Mouse (Mus musculus) layer of hippocampus, postnatal 10 days (tissue): ENCODE measurements around the gene Ppp3ca. TPM values are rescaled to one million over a fixed set of nuclear protein-coding genes. Genes with fewer than 3 reads are reported as not detected.

Experiments used
- DNase-seq, 2 experiments: peaks; one replicate each; pipeline ENCODE4 v3.0.0; 2021; ENCODE audit warnings: low spot score in 2 of 2
- total RNA-seq, 2 experiments: library from RNA; stranded (reverse); gene quantifications; 2 replicates each; pipeline ENCODE4 v1.2.3; 2021

Gene Ppp3ca
- total RNA-seq, 2 experiments from 2014 or later: 787 to 796 TPM

DNA sequence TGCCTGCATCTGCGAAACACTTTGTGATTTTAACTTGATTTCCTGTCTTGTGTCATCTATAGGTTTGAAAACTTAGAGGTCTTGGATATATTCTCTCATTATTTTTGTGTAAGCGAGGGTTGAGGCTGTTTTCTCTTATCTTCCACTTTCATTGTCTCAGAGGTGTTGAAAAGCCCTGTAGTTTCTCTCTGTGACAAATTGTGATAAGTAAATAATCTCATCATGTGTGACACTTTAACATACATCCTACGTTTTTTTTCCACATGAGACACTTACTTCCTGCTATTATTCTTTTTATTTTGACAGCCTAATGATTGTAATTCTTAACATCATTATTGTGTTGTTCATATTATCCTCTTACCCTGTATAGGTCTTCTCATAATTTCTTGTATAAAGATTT lies 140.3 kb downstream of the Ppp3ca start:
- no peak for DNase-seq

- no peak for DNase-seq
Observed at GRCm38 (mm10) chr3:136812162-136812561, 142.2 kb downstream of the Ppp3ca start.

GRCm38 (mm10) chr3:136812791-136813190 lies 142.9 kb downstream of the Ppp3ca start:
- DNase-seq: no peak

DNA sequence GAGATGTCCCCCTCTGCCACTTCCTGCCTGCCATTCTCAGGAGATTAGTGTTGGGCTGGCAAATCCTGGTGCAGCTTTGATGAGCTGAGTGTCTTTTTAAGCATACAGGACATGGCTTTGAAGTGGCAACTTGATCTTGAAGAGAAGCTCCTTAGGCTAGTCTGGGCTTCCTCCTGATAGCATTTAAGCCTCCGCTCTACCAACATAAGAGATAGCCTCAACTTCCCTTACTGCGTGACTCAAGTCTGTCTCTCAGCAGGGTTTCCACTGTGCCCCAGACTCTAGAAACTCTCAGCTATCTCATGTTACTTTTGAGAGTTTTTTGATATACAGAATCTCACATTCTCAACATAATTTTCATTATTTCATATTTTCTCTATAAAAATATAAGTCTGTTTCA lies 144.0 kb downstream of the Ppp3ca start:
- DNase-seq: no peak

DNA sequence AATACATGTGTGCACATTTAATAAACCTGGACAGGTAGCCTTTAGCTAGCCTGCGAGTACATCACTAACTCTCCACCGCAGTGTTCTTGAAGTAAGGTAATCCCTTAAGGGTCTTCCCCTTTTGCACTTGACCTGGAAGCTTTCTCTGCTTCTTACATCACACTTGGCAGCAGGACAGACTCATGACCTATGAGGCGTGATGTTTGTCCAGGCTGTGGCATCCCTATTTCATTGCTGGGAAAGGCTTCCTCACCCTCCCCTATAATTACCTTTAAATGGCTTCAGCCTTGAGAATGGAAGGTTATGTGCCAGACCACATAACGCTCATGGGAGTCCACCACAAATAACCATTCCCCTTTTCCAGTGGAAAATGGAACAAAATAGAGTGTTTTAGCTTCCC lies 145.0 kb downstream of the Ppp3ca start:
- no peak for DNase-seq

GRCm38 (mm10) chr3:136816319-136816718 lies 146.4 kb downstream of the Ppp3ca start:
- DNase-seq: no peak

DNA sequence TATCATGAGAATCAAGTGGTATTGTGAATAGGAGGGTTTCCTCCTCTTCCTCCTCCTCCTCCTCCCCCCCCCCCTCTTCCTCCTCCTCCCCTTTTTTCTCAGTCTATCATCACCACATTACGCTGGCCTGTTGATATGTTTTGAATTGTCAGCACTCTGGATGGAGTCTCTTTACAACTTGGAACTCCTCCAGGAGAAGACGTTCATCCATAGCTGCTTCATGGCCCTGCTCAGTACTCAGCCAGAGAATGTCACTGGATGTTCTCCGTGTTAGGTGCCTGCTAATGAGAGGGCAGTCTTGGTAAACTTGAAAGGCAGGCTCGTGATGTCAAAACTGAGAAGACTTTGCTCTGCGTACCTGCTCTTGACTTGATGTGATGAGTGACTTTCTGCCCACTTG lies 149.1 kb downstream of the Ppp3ca start:
- DNase-seq: no peak

- no peak for DNase-seq
Observed at GRCm38 (mm10) chr3:136821039-136821438, 151.1 kb downstream of the Ppp3ca start.

DNA sequence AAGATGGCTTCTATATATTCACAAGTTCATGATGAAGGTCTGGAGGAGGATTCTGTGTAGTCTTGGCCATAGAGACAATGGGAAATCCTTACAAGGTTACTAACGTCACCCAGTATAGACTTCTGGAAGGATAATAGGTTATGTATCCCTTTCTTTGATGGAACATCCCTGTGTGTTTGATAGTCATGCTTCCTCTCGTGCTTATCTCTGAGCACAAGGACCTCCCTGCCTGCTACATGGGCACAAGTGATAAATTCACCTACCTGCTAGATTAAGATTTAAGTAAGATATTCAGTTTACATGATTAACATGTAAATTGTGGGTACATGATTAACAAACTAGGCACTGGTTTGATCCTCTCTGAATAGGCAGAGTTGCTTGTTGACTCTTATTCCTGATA lies 152.1 kb downstream of the Ppp3ca start:
- DNase-seq: no peak

DNA sequence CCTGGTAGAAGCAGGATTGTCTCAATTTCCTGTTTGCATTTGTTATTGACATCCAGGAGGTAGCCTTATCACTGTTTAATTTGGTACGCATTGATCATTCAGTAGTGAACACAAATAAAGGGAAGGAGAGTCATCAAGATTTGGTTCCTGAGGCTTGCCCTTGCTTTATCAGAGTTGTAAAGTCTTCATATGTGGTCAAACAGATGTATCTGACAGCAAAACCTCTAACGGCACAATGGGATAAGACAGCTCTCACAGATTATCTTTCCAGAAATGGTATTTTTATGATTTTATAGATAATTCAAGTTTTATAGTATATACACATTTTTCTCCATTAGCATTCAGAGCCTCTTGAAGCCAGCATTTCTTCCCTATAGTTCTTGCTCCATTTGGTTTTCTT lies 152.5 kb downstream of the Ppp3ca start:
- DNase-seq: no peak

GRCm38 (mm10) chr3:136828451-136828850 lies 158.5 kb downstream of the Ppp3ca start:
- no peak for DNase-seq

DNA sequence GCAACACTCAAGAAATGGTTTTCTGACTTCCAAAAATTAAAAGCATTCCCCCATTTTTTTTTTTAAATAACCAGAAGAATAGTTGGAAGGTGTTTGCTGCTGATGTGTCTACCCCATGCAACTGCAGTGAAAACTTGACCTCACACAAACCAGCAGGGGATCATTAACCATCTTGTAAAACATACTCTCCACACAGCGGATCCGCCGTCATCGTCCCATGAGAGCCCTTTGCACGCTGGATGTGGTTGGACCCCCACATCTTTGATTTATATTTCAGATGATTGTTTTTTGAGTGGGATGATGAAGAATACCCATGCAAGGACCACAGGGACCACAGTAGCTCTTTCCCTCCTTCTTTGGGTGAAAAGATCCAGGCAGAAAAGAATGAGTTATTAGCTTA lies 159.2 kb downstream of the Ppp3ca start:
- DNase-seq: no peak

DNA sequence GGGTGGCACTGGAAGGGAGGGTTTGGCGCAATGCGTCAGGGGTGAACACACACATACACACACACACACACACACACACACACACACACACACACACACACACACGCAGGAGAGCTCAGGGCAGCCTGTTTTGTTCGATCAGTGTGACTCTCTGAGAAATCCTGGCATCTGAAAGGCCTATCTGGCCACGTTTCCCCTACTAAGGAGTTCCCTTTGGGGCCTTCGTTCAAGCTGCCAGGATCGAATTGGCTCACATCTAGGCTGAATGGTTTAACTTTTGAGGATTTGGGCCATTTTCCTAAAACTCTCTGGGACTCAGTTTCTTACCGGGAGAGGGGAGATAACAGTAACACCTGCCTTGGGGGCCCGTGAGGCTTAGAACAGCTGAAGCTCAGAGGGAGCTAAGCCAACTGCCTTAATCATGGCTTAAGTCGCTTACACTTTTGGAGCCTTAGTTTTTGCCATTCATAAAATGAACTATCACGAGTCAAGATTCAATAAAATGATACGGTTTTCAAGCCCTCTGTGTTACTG lies 160.8 kb downstream of the Ppp3ca start:
- DNase-seq: peak in 1 of 2 experiments; percentile 44

- no peak for DNase-seq
Observed at GRCm38 (mm10) chr3:136833003-136833745, 163.2 kb downstream of the Ppp3ca start.

GRCm38 (mm10) chr3:136833893-136834292 lies 164.0 kb downstream of the Ppp3ca start:
- DNase-seq: no peak

GRCm38 (mm10) chr3:136835851-136836250 lies 165.9 kb downstream of the Ppp3ca start:
- DNase-seq: no peak

DNA sequence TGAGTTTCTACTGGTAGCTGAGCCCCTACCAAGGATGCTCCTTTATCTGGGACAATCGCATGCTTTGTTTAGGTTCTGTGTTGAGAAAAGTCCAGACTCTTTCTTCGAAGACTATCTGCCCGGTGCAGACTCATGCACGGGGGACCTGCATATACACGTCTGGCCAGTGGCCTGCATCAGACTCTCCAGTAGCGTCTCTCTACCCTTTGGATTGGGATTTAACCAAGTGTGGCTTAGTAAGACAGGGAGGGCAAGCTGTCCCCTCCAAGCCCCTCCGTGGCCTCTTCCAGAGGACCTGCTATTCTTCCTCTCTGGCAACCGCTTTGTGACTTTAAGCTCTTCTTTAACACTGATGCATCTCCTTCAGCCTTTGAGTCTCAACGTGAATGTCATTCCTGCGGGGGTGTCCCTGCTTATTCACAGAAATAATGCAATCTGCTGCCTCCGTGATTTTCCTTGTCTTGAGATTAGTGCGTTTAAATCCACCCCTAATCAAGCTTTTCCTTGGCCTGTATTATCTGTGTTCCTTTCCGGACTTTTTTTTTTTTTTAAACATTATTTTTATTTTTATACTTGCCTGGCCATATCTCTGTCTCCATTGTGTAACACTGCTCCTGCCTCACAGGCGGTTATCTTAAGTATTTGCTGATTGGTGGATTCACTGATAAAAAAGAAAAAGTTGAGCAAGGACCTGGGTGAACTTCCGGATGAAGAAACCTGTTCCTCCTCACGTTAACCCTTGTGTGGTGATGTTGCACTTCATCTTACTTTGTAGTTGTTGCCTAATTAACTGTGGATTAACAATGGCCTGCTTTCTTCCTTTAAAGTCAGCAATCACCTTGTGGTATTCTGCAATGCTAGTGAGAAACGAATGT lies 166.6 kb downstream of the Ppp3ca start:
- DNase-seq: no peak

DNA sequence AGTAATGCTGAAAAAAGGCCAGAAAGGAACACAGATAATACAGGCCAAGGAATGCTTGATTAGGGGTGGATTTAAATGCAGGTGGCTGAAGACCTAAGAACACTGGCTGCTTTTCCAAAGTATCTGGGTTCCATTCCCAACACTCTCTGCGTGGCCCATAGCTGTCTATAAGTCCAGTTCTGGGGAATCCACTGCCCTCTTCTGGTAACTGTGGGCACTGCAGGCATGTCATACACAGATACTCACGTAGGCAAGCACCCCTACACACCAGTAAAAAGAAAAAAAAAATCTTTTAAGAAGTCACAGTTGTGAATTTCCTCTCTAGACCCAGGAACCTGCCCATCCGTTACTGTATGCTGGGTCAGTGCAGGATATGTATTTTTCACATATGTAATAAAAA lies 167.7 kb downstream of the Ppp3ca start:
- peak; percentile 56 for DNase-seq

DNA sequence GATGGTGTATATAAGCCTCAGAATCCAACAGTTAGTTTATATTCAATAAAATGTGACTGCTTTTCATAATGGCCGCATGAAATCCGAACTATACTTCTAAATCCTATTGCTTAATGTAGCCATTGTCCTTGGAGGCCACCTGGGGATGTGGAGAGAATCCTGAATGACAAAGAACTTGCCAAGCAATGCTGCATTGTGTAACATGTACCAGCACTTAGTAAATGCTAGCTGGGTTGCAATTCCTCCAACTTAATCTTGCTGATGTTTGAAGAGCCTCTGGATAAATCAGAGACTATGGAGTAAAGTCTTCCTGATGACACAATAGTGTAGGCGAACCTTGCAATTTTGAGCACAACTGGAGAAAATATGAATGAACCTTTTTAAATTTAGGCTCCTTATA lies 171.4 kb downstream of the Ppp3ca start:
- DNase-seq: no peak

DNA sequence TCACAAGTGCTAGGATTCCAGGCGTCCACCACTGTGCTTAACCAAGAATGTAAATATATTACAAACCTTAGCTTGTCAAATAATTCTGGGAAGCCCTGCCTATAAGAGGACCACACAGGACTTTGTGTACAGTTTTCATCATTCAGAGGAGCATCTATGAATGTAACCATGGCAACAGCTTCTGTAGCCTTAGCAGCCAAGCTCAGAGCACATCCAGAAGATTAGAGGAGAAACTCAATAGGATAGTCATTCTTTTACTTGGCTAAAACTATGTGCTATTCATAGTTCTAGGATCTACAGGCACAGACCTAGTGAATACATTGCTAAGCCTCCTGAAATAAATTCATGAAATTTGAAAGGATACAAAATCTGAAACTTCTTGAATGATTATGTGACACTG lies 172.5 kb downstream of the Ppp3ca start:
- DNase-seq: no peak

DNA sequence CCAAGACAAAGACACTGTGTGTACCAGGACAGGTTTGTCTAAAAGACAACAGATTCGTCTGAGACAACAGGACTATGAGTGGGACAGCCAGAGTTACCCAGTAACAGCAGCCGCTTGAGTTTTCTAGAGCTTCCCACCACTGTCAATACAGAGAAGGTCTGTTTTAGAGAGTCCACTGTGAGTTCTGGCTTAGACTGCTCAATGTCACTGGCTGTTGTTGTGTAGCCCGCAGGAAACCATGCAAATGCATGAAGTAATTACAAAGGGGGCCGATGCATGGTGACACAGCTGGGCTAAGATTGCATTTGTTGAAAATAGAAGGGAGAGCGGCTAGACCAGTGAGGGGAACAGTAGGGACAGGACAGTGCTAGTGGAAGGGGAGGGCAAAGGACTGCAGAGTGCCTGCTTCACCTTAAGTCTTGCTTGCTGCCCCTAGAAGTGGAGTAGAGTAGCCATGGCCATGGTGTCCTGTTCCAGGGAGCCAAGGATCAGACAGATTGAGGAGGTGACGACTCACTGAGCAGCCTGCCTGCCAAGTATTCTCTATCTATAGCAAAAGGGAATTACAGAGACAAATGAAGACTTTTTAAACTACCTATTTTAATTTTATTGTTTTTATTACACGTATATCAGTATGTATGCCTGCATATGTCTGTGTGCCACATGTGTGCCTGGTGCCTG lies 174.0 kb downstream of the Ppp3ca start:
- DNase-seq: no peak

- DNase-seq: no peak
Observed at GRCm38 (mm10) chr3:136849035-136849434, 179.1 kb downstream of the Ppp3ca start.
